Mouse (Mus musculus): ENCODE data around the gene Olfr203. TPM values are rescaled to one million over a fixed set of nuclear protein-coding genes. Genes with fewer than 3 reads are reported as not detected.
"Not testable (repeated sequence)": the region's sequence is repeated elsewhere in the genome, so short reads cannot be mapped to it uniquely, and the experiment has no call there.

The Olfr203 gene
- not detected in 2 replicates for polyA plus RNA-seq (2012; ENCODE audit: insufficient read depth, insufficient read length, missing spikeins)

DNA sequence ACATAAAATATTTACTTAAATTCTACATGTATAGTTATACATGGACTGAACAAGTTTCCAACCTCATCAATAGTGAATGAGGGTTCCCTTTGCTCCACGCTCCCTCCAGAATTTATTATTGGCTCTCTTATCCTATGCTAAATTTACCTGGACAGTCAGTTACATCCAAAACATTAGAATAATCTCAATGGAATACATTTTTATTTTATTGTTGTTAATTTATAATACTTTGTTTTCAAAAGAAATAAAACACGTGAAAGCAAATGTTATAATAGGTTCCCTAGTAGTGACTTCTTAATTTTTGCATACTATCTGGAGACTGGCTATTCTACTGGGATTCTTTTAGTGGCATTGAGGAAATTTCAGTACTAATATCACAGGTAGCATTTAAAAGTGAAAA lies at the start of gene Olfr203:
TSS of gene Olfr203 (plus strand) at position 301 of the 400 bp plus-strand sequence.
- Histone ChIP-seq H3K27ac (ENCODE audit: insufficient read depth, low read depth, low read length) (no peak within 1 kb of the TSS), H3K4me1 (ENCODE audit: control insufficient read depth, insufficient read depth, low read length) (no peaks in the 10 kb centered on the region), H3K4me3 (ENCODE audit: insufficient read depth, low read length) (no peak within 1 kb of the TSS)
- TF ChIP-seq POLR2A (IDR thresholded peaks at IDR 0.05; ENCODE audit: borderline replicate concordance, low read depth, low read length) = no peak
- TF ChIP-seq CTCF (IDR thresholded peaks at IDR 0.05; ENCODE audit: low read depth, low read length) = no peak

DNA sequence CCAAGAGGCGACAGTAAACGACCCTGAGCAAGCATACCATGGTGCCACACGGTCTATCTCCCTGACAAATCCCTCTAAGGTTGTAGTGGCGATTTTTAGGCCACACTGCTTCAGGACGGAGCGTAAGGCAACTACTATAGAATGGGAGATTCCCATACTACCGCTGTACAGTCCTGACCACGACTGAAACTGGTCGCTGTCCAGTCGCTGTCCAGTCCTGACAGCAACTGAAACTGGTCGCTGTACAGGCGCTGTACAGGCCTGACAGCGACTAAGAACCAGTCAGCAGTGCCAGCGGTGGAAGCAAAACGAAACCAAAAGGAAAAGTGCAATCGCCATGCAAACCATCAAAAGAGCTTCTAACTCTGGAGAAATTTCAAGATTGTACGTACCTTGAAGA lies 49.0 kb upstream of the Olfr203 start:
- no peak overlapping the region for H3K27ac ChIP-seq (ENCODE audit: insufficient read depth, low read depth, low read length)
- TF ChIP-seq POLR2A (IDR thresholded peaks at IDR 0.05; ENCODE audit: borderline replicate concordance, low read depth, low read length) (no peak), CTCF (IDR thresholded peaks at IDR 0.05; ENCODE audit: low read depth, low read length) (no peak)
- no peaks in the 10 kb centered on the region for H3K4me1 ChIP-seq (ENCODE audit: control insufficient read depth, insufficient read depth, low read length)
- H3K4me3 ChIP-seq (ENCODE audit: insufficient read depth, low read length) = no peak overlapping the region

DNA sequence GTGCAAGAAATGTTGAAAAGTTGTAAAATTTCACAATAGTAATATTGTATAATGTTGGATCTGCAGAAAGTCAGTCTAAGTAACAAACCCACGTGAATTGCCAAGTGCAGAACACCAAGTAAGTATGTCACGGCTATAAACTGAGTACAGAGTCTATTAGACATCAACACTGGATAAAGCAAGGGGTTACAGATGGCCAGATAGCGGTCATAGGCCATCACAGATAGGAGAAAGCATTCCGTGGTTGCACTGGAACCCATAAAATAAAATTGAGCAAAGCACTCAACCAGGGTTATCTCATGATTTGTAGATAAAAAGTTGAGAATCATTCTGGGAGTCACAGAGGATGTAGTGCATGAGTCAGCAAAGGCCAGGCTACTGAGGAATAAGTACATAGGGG lies 29.6 kb upstream of the Olfr203 start:
- H3K4me1 ChIP-seq (ENCODE audit: control insufficient read depth, insufficient read depth, low read length); H3K4me3 ChIP-seq (ENCODE audit: insufficient read depth, low read length); H3K27ac ChIP-seq (ENCODE audit: insufficient read depth, low read depth, low read length): not testable (repeated sequence)

DNA sequence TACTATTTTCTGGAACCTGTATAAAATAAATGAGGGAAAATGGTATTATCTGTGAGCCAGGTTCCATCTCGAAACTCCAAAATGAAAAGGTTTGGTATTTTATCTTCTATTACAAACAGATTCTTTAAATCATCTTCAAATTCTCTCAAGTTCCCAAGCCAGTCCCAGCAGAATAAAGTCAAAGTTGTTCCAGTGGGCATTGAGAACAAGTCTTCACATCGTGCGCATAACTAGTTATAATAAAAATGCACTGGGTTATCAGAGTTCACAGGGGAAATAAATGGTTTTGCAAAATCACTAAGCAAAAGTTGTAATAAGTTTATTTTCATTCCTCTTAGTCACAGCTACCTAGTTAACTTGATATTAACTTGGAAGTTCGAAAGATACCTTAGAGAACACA lies 26.1 kb upstream of the Olfr203 start, which contains the start of gene Olfr201:
TSS of gene Olfr201 (minus strand) at position 101 of the 400 bp plus-strand sequence.
- not testable (repeated sequence) for H3K27ac ChIP-seq (ENCODE audit: insufficient read depth, low read depth, low read length); H3K4me3 ChIP-seq (ENCODE audit: insufficient read depth, low read length); H3K4me1 ChIP-seq (ENCODE audit: control insufficient read depth, insufficient read depth, low read length)

DNA sequence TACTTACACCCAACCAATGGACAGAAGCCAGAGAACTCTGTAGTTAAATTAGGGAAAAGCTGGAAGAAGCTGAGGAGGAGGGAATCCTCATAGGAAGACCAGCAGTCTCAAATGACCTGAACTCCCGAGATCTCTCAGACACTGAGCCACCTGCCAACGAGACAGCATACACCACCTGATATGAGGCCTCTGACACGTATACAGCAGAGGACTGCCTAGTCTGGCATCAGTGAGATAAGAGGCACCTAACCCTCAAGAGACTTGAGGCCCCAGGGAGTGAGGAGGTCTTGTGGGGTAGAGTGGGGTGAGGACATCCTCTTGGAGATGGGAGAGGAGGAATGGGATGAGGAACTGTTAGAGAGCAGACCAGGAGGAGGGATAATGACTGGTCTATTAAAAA lies 18.1 kb upstream of the Olfr203 start:
- Histone ChIP-seq H3K27ac (ENCODE audit: insufficient read depth, low read depth, low read length) (no peak overlapping the region), H3K4me3 (ENCODE audit: insufficient read depth, low read length) (no peak overlapping the region), H3K4me1 (ENCODE audit: control insufficient read depth, insufficient read depth, low read length) (no peaks in the 10 kb centered on the region)
- TF ChIP-seq CTCF (IDR thresholded peaks at IDR 0.05; ENCODE audit: low read depth, low read length) (no peak), POLR2A (IDR thresholded peaks at IDR 0.05; ENCODE audit: borderline replicate concordance, low read depth, low read length) (no peak)

DNA sequence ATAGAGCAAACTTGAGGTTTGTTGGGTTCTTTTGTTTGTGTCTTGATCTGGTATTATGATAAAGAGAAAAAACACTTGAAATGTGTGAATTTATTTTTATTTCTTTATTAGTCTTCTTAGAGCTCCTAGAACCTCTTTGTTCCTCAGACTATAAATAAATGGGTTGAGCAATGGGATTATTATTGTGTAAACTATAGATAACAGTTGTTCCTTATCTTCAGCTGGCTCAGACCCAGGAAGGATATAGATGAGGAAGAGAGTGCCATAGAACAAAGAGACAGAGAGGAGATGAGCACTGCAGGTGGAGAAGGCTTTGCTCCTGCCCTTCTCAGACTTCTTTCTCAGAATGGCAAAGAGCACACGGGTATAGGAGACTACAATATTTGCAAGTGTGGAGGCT lies 15.2 kb upstream of the Olfr203 start:
- H3K4me3 ChIP-seq (ENCODE audit: insufficient read depth, low read length) = no peak overlapping the region
- H3K27ac ChIP-seq (ENCODE audit: insufficient read depth, low read depth, low read length) = no peak overlapping the region
- no peaks in the 10 kb centered on the region for H3K4me1 ChIP-seq (ENCODE audit: control insufficient read depth, insufficient read depth, low read length)
- TF ChIP-seq CTCF (IDR thresholded peaks at IDR 0.05; ENCODE audit: low read depth, low read length) (no peak), POLR2A (IDR thresholded peaks at IDR 0.05; ENCODE audit: borderline replicate concordance, low read depth, low read length) (no peak)

DNA sequence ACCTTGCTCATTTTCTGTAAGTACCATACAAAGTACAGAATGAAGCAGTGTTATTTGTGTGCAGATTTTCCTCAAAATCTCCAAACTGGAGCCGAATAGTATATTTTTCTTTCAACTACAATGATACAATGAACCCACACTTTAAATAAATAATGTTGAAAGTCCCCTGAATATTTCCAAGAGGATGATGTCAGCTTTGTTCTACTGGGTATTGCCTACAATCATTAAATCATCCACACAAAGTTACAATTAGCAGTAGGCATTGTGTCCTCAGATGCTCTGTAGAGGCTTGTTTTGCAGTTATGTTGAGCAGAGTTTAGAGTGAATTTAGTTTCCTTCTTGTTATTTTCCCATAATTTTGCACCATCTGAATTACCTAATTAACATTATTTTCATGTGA lies 12.0 kb upstream of the Olfr203 start, which contains the start of gene Olfr202:
TSS of gene Olfr202 (minus strand) at position 101 of the 400 bp plus-strand sequence.
- no peak within 1 kb of the TSS for H3K4me3 ChIP-seq (ENCODE audit: insufficient read depth, low read length)
- TF ChIP-seq CTCF (IDR thresholded peaks at IDR 0.05; ENCODE audit: low read depth, low read length) (no peak), POLR2A (IDR thresholded peaks at IDR 0.05; ENCODE audit: borderline replicate concordance, low read depth, low read length) (no peak)

DNA sequence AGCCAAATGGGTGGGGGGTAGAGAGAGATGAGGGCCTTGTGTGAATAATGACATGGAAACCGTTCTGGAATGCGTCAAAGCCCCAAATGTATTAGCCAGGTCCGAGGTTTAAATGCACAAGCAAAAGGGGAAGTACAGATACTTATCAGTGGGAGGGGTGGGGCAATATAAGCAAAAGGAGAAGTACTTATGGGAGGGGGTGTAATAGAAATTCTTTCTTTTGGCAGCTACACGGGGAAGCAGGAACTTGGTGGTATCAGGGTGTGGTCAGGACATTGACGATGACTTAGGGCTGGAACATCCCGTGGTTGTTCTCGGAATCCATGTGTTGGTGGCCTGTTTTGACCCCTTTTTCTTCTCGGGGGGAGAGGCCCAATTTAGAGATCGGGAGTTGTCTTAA lies 11.1 kb upstream of the Olfr203 start:
- H3K4me1 ChIP-seq (ENCODE audit: control insufficient read depth, insufficient read depth, low read length); H3K27ac ChIP-seq (ENCODE audit: insufficient read depth, low read depth, low read length); H3K4me3 ChIP-seq (ENCODE audit: insufficient read depth, low read length): not testable (repeated sequence)

More for the DNA sequence above, 12.0 kb upstream of the Olfr203 start, which contains the start of gene Olfr202:
- H3K4me1 ChIP-seq (ENCODE audit: control insufficient read depth, insufficient read depth, low read length) = no peaks in the 10 kb centered on the region
- no peak within 1 kb of the TSS for H3K27ac ChIP-seq (ENCODE audit: insufficient read depth, low read depth, low read length)

DNA sequence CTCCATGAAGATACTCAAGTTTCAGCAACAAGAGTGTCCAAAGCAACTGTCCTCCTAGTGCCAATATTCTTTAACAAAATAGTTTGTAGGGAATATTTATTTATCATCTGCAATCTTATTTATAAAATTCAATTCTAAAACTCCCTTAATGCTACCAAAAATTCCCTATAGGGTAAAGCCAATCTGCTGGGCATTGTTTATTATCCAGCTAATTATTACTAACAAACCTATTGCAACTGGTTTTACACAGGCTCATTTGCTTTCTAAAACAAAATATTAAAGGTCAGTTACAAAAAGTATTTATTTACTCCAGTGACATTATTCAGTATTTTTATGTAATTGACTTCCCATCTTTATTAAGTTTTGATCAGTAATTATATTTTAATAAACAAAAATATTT lies 19.5 kb downstream of the Olfr203 start, which contains the start of gene Olfr204:
TSS of gene Olfr204 (minus strand) at position 101 of the 400 bp plus-strand sequence.
- TF ChIP-seq POLR2A (IDR thresholded peaks at IDR 0.05; ENCODE audit: borderline replicate concordance, low read depth, low read length) (no peak), CTCF (IDR thresholded peaks at IDR 0.05; ENCODE audit: low read depth, low read length) (no peak)

DNA sequence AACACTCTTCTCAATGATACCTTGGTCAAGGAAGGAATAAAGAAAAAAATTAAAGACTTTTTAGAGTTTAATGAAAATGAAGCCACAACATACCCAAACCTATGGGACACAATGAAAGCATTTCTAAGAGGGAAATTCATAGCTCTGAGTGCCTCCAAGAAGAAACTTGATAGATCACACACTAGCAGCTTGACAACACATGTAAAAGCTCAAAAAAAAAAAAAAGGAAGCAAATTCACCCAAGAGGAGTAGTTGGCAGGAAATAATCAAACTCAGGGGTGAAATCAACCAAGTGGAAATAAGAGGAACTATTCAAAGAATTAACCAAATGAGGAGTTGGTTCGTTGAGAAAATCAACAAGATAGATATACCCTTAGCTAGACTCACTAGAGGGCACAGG lies 24.6 kb downstream of the Olfr203 start:
- H3K4me3 ChIP-seq (ENCODE audit: insufficient read depth, low read length); H3K27ac ChIP-seq (ENCODE audit: insufficient read depth, low read depth, low read length); H3K4me1 ChIP-seq (ENCODE audit: control insufficient read depth, insufficient read depth, low read length): not testable (repeated sequence)

More for the DNA sequence above, 19.5 kb downstream of the Olfr203 start, which contains the start of gene Olfr204:
- Histone ChIP-seq H3K4me3 (ENCODE audit: insufficient read depth, low read length) (no peak within 1 kb of the TSS), H3K4me1 (ENCODE audit: control insufficient read depth, insufficient read depth, low read length) (no peaks in the 10 kb centered on the region), H3K27ac (ENCODE audit: insufficient read depth, low read depth, low read length) (no peak within 1 kb of the TSS)

DNA sequence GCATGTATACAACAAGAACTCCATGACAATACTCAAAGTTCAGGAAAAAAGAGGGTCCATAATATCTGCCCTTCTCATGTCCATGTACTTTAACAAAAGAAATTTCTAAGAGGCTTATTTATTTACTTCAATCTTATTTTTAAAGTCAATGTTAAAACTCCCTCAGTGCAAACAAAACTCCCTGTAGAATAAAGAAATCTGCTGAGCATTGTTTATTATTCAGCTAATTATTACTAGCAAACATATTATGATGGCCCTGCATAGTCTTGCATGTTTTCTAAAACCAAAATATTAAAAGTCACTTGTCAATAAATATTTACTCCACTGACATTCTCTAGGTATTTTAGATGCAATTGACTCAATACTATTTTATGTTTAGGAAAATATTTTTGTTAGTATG lies 32.4 kb downstream of the Olfr203 start, which contains the start of gene Olfr205:
TSS of gene Olfr205 (minus strand) at position 101 of the 400 bp plus-strand sequence.
- no peaks in the 10 kb centered on the region for H3K4me1 ChIP-seq (ENCODE audit: control insufficient read depth, insufficient read depth, low read length)
- no peak within 1 kb of the TSS for H3K27ac ChIP-seq (ENCODE audit: insufficient read depth, low read depth, low read length)
- no peak within 1 kb of the TSS for H3K4me3 ChIP-seq (ENCODE audit: insufficient read depth, low read length)
- no peak for TF ChIP-seq POLR2A (IDR thresholded peaks at IDR 0.05; ENCODE audit: borderline replicate concordance, low read depth, low read length)
- TF ChIP-seq CTCF (IDR thresholded peaks at IDR 0.05; ENCODE audit: low read depth, low read length) = no peak
